Mouse (Mus musculus) adrenal gland, postnatal 25 days (tissue): ENCODE data around the gene Ffar4. TPM values are rescaled to one million over a fixed set of nuclear protein-coding genes. Genes with fewer than 3 reads are reported as not detected.

ENCODE experiments used
- DNase-seq: peaks from one replicate; pipeline ENCODE4 v3.0.0; 2021; ENCODE audit warnings: mixed read lengths
- long read RNA-seq: library from polyadenylated mRNA; stranded (forward); transcript quantifications from one replicate; pipeline ENCODE4 v2.0.0, GENCODE M21; 2021
- total RNA-seq: library from RNA; stranded (reverse); gene quantifications from 2 replicates; pipeline ENCODE4 v1.2.3, GENCODE M21; 2021

Gene Ffar4
- 3.9 and 12.9 TPM in 2 replicates for total RNA-seq
- long read RNA-seq, transcript Ffar4-201 (3 exons, 1,401 nt), result major isoform, 8 of 8 reads
- long read RNA-seq, partial matches to known transcripts, result 0 of 8 reads
- long read RNA-seq, other reads (novel, unspliced or antisense), result 0 of 8 reads

DNA sequence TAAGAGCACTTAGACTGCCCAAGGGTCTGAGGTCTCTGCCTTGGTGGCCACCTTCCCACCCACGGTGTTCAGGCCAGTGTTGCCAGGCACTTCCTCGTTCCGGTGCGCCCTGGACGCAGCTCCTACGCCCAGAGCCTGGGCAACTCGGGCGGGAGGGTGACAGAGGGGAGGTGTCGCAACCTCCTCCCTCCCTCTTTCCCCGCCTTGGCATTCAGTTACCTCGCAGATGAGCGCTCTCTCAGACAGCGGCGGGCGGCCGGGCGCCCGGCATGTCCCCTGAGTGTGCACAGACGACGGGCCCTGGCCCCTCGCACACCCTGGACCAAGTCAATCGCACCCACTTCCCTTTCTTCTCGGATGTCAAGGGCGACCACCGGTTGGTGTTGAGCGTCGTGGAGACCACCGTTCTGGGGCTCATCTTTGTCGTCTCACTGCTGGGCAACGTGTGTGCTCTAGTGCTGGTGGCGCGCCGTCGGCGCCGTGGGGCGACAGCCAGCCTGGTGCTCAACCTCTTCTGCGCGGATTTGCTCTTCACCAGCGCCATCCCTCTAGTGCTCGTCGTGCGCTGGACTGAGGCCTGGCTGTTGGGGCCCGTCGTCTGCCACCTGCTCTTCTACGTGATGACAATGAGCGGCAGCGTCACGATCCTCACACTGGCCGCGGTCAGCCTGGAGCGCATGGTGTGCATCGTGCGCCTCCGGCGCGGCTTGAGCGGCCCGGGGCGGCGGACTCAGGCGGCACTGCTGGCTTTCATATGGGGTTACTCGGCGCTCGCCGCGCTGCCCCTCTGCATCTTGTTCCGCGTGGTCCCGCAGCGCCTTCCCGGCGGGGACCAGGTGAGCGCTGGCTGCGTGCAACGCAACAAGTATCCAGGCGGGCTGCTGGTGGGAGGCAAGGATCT lies at the start of gene Ffar4:
Gene Ffar4 (plus strand): TSS at position 214 of the 901 bp plus-strand sequence.
- peak; percentile 28 for DNase-seq

- DNase-seq, result no peak
Observed at GRCm38 (mm10) chr19:38049686-38050085, 47.2 kb upstream of the Ffar4 start.

- DNase-seq, result no peak
Observed at GRCm38 (mm10) chr19:38053227-38054041, 43.4 kb upstream of the Ffar4 start.

DNA sequence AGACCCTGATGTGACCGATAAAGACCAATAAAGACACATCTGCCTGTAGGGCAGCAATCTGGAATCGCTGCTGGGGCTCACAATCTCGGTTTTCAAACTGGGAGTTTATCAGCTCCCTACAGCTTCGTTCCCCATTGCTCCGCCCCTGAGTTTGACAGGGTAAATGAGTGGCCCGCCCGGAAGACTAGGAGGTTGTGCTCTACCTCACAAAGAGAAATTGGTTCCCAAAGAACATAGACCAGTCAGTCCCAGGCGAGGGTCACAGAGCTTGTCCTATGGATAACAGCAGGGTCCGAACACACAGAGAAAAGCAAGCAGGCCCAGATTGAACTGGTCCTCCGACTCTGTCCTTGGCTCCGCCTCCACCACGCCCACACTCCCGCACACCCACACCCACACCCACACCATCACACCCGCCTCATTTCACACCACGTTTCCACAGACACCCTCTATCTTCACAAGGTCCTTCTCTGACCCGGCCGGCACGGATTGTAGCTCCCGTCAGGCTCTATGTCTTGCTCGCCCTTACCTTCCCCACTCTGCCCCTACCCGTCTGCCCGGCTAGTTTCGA lies 42.6 kb upstream of the Ffar4 start:
- peak; percentile 78 for DNase-seq

- DNase-seq, result peak; percentile 95
Observed at GRCm38 (mm10) chr19:38054720-38055192, 42.1 kb upstream of the Ffar4 start, which contains the start of gene Cep55. Gene Cep55, plus strand, starts transcription at chr19:38055011.

DNA sequence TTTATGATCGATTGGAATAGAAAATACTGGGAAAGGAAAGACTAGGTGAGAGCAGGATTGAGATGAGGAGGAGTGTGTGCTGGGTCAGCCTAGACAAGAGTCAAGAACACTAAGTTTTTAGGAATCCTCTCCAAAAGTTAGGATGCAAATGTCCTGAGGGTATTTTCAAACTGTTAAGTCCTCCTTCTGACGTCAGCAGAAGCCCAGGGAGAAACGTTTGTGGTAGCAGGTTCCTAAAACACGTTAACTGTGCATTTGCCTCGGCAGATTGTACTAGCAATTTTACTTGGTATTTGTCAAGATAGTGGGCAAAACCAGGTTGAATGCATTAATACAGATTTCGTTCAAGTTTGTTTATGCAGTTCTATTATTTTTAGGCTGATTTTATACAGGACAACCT lies 41.1 kb upstream of the Ffar4 start:
- DNase-seq, result no peak

DNA sequence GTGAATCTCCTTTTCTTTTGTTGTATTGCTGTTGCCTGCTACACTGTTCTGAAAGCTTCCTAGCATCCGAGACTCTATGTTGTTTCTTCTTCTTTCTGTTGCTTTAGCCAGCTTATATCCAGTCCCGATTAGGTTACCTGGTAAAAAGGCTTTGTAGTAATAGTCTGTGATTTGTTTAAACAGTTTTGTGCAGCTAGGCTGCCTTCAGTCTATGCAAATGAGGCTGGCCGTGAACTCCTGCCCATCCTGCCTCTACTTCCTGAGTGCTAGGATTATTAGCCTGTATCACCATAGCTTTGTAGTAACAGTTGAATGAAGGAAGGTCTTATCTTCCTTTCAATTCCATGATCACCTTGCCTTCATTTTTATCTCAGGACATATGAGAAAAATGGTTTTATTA lies 40.6 kb upstream of the Ffar4 start:
- DNase-seq, result no peak

- no peak for DNase-seq
Observed at GRCm38 (mm10) chr19:38056931-38057330, 39.9 kb upstream of the Ffar4 start.

DNA sequence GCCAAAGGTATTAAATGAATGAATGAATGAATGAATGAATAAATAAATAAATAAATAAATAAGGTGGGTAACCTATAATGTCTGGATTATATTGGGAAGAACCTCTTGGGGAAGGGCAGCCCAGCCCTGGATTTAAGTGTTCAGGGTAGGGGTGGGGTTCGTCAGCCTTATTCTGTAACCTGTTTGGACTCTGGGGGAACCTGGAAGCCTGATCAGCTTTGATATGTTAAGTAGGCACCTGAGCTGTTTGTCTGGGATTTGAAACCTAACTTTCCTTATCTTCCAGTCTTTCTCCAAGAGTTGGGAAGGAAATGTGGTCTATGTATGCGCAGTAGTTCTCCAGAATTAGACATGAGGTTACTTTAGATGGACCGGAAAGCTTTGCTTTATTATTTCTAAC lies 33.7 kb upstream of the Ffar4 start:
- no peak for DNase-seq

DNA sequence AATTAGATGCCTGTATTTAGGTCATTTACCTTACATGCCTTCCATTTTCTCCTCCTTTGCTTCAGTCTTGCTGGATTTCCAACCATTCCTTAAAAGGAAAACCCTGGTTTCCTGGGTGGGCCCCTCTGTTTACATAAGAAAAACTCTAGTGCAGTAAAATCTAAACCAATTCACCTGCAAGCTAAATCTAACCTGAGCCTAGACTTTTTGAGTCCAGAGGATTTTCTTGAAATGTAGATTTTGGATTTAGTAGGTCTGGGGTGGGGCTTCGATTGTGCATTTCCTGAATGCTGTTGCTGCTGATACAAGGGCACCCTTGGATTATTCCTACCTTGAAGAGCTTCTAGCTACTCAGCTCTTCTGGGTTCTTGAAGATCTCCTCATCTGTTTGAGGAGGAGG lies 32.8 kb upstream of the Ffar4 start:
- no peak for DNase-seq

- no peak for DNase-seq
Observed at GRCm38 (mm10) chr19:38073226-38073625, 23.6 kb upstream of the Ffar4 start.

DNA sequence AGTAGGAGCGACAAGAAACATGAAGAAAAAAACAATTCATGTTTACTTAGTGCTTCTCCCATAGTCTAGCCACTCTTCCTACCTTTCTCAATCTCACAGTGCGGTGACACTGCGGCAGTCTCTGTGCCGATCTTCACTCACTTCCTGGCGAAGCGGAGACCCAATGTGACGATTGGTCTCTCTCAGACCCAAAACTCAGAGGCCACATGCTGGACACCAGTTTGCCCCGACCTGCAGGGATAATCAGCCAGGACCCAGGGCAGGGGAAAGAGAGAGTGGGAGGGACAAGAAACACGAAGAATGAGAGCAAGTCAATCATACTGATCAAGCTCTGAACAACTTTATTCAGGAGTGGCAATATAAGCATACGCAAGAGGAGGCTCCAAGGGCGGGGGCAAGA lies 21.8 kb upstream of the Ffar4 start:
- DNase-seq, result no peak

GRCm38 (mm10) chr19:38076251-38076650 lies 20.6 kb upstream of the Ffar4 start:
- DNase-seq, result no peak

DNA sequence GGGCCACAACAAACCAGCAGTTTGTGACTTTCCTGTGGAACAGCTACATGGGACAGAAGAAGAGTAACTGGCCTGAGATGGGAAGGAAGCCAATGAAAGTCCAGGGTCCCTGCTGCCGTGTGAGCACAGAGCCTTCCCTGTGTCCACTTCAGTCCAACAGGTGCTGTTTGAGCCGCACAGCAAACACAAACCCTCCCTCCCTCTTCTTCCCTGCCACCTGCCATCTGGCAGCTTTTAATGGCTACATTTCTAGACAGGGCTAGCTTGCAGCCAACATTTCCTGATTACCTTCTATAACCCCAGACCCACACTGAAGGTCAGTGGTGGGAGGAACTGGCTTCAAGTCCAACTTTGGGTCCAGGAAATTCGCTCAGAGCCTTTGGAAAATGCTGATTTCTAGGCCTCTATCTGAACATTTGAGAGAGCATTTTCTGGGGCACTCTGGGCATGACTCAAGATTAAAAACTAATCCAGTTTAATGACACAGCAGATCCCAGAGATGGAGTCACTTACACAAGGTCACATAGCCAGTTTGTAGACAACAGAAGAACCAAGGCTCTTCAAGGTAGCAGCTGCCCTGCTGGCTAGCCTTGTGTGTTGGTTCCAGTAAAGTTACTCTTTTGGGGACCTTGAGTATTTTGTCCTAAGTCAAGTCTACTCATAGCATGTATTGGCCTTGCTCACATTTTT lies 18.9 kb upstream of the Ffar4 start:
- DNase-seq, result no peak

GRCm38 (mm10) chr19:38081361-38081760 lies 15.5 kb upstream of the Ffar4 start:
- DNase-seq, result no peak

GRCm38 (mm10) chr19:38082931-38083525 lies 13.8 kb upstream of the Ffar4 start:
- no peak for DNase-seq

DNA sequence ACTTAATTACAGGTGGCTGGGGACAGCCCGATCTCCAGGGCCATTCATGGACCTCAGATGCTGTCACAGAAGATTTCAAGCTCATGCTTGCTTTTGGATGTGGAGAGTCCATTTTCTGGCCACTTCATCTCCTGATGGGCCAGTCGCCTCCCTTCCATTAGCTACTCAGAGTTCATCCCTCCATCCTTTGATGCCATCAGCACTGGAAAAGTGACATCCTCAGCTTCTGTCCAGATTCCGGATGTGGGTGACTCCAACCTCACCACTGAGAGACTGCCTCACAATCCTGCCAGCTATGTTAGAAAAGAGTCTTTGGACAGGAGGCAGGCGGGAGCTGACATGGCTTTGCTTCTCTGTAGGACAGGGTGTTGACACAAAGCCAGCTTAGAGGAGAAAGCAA lies 11.0 kb upstream of the Ffar4 start:
- no peak for DNase-seq

- peak; percentile 37 for DNase-seq
Observed at GRCm38 (mm10) chr19:38086948-38087551, 9.8 kb upstream of the Ffar4 start.

DNA sequence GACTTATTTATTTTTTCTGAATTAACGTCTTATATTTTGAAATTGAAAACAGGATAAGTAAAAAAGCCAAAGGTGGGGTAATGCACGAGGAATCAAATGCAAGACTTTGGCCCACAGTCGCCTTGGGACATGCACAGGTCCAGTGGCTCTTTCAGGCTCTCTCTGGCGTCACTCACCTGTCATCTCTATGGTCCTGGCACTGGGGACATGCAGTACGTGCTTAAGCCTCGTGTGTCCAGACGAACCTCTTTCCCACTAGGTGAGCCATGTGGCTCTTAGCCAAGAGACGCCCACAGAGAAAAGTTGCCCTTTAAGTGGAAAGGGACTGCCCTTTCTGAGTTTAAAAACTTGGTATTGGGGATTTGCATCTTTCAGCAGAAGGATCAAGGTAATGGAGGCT lies 7.5 kb upstream of the Ffar4 start:
- DNase-seq, result no peak

- DNase-seq, result no peak
Observed at GRCm38 (mm10) chr19:38091512-38091985, 5.3 kb upstream of the Ffar4 start.

DNA sequence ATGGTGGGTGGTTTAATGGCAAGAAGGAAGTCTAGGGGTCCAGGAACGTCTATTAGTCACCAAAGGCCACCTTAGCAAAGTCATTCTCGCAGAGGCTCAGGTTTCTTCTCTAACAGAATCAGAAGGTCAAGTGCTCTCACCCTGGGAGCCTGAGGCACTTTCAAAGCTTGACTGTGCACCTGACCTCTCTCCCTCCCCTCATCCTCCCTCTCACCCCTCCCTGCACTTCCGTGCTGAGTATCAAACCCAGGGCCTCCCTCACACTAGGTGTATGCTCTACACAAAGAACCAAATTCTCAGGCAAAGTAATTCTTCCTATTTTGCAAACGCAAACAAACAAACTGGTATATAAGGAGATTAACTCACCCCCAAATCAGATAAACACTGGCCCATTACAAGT lies 640 bp upstream of the Ffar4 start:
- no peak for DNase-seq
